Mouse (Mus musculus) left cerebral cortex, postnatal 36 days (tissue): Measurements from ENCODE around the gene Tcp10a. TPM values are rescaled to one million over a fixed set of nuclear protein-coding genes. Genes with fewer than 3 reads are reported as not detected.
"Not testable (repeated sequence)": the region's sequence is repeated elsewhere in the genome, so short reads cannot be mapped to it uniquely, and the experiment has no call there.

Experiments
- DNase-seq, 2 experiments: peaks; one replicate each; pipeline ENCODE4 v3.0.0; 2021 to 2022; ENCODE audit warnings: low spot score in 2 of 2, mixed read lengths in 1 of 2
- intact Hi-C: fragments of 180-260 bp; cut with DNase I; formaldehyde crosslinking; loops from one replicate; pipeline ENCODE4 v1.15.1; 2025
- total RNA-seq, 2 experiments: library from RNA; stranded (reverse); gene quantifications; 2 replicates each; pipeline ENCODE4 v1.2.3; 2021

Gene Tcp10a
- total RNA-seq, 2 experiments from 2014 or later, result 0.23 TPM; not detected in 1

GRCm38 (mm10) chr17:7366265-7366664 is 41.8 kb downstream of the Tcp10a start:
- DNase-seq, intact Hi-C loops: not testable (repeated sequence)

- DNase-seq, intact Hi-C loops: not testable (repeated sequence)
Observed at GRCm38 (mm10) chr17:7366676-7367374, 42.4 kb downstream of the Tcp10a start.

DNA sequence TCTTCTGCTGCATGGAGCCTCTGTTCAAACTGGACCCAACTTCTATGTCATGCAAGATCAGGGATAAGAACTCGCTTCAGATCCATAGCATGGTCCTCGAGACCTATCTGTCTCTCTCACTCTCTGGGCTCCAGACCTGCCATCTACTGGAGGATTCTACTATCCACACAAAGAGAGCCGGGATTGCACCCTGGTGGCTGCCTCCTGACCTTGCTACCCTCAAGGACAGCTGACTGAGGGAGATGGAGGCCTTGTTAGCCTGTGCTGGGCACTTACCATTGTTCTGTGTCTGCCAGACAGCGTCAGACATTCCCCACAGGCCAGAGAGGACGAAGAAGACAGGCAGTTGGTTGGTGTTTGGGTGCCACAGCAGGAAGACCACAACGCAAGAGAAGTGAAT is 45.0 kb downstream of the Tcp10a start:
- intact Hi-C loops, DNase-seq: not testable (repeated sequence)

DNA sequence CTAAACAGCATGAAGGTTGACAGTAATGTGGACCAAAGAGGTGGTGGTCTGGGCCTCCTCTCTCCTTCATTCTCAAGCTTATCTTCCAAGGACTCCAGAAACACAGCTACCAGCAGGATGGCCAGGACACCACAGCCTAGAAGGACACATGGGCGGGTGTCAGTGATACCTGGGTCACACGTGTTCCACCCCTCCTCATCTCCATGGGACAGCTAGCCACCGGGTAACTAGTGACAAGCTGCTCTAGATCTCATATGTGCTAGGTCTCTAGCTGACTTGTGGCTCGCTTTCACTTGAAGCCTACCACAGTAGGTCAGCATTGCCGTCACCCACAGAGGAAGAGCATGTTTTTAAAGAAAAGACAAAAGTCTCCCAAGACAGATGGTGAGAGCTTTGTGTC is 47.4 kb downstream of the Tcp10a start, which contains the start of gene Gm49630:
Gene Gm49630, minus strand, starts transcription at position 101 of the 400 bp plus-strand sequence.
- DNase-seq, intact Hi-C loops: not testable (repeated sequence)

DNA sequence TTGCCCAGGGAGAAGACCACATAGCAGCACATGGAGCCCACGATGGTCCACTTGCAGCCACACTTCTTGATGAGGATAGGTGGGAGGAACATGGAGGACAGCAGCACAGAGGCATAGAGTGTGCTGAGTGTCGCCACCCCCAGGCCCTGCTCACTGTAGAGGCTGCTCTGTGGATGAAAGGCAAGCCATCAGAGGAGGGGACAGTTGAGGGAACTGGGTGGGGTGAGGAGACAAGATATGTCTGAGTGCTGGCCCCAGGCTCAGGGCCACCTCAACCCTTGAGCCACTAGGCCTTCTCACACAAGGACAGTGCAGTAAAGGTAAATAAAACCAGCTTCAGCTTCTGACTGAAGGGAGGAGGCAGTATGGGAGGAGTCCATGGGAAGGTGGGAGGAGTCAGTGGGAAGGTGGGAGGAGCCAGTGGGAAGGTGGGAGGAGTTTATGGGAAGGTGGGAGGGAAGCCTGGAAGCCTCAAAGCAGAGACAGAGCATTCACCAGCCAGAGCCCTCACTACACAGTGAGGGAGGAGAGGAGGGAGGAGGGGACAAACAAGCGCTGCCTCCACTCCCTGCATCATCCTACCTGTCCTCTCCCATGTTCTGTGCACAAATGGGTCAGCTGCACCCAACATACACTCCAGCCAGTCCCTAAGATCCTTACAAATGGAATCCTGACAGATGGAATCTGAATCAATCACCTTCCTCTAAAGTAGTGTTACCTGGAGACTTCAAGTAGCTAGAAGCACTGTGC is 52.7 kb downstream of the Tcp10a start:
- DNase-seq, intact Hi-C loops: not testable (repeated sequence)

DNA sequence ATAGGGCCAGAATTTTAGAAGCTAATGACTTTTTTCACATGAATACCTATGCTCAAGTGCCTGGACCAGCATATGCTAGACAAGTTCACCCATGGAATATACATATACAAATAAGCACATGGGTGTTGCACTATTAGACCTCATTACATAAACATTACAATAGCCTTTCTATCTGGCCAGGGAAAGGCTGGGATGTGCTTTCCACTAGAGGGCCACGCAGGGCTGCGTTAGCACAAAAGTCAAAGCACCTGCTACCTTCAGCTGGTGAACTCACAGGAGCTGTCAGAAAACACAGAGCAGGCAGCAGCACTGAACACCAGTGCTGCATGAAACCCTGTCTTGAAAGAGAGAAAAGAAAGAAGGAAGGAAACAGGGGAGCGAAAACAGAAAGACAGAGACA is 53.5 kb downstream of the Tcp10a start:
- DNase-seq, intact Hi-C loops: not testable (repeated sequence)

DNA sequence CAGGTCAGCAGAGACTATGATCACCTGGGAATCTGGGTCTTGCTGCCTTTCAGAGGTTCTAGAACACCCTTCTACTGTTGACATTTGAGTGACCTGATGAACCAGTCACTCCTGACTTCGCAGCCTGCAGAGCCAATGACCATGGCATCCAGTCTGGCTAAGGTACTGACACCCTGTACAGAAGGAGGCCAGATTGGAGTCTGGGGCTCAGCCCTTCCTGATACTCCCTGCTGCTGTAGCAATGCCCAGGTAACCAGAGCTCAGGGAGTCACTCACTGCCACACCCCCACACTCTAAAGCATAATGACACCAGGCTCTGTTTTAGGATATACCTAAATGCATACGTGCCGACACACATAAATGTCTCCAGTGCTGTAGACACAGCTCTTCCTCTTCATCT is 58.3 kb downstream of the Tcp10a start:
- intact Hi-C loops, DNase-seq: not testable (repeated sequence)

DNA sequence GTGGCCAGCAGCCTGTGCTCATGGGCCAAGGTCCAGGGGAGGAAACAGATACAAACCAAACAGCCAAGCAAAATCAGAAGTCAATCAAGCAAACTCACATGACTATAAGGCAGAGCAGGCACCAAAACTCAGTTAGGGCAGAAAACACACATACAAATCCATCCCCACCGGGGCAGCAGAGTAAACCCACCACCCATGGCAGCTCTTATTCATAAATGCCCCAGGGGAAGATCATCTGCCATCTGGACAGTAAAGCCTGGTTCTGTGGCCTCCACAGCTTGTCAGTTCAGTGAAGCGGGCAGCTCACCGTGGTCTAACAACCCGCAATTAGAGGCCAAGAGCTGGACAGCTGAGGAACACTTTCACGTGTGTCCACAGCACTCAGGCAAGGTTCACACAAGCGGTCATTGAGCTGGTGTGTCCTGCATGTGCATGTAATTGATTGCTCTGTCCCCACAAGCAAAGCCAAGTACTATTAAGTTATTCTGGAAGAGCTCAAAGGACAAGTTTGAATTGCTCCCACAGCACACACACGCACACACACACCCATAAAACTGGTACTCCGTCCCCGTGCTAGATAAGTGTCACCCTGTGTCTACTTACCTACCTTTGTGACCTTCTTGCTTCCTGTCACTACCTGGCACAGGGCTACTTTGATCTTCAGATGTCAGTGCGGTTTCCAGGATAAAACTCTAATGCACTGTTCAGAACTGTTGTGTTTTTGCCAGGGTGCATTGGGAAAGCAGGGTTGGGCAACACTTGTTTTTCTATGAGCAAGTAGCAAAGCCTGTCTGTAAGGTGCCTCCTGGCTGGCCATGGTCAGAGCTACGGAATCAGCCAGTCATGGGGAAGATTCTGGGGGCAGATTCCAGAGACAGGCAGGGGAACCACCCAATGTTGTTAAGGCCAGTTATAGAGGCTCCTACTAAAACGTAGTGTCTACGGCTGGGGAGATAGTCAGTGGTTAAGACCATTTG is 59.0 kb downstream of the Tcp10a start:
- DNase-seq, intact Hi-C loops: not testable (repeated sequence)

DNA sequence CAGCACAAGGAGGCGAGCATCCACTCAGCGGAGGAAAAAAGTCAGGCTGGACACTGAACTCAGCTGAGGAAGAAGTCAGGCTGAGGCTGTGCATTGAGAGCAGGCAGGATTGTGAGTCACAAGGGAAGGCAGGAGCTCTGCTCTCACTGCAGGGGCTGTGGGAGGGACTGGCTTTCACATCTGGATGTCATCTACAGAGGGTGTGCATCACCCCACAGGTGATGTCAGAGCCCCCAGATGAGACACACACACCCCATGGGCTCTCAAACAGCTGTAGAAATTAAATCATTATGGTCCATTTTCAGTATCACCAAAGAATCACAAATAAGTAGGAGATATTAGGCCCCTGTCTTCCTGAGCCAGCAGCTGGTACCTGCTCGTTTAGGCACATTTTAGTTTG is 60.9 kb downstream of the Tcp10a start, which contains the start of gene Unc93a2:
Gene Unc93a2, minus strand, starts transcription at position 101 of the 400 bp plus-strand sequence.
- DNase-seq, intact Hi-C loops: not testable (repeated sequence)

DNA sequence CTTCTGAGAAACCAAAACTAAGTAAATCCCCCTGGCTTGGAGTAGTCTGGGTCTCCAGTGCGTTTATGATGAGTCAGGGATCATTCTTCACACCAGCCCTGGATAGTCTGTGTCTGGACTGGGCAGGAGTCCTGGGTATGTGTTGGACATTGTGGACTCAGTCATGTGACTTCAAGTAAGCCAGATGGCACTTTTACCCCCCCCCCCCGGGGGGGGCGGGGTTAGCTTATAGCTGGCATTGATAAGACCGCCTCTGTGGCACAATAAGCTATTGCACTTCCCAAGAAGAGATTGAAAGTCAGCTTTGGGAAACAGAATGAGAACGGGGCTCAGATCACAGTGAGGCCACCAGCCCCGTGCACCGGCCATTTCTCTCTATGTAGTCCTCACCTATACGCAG is 61.6 kb downstream of the Tcp10a start:
- intact Hi-C loops, DNase-seq: not testable (repeated sequence)

DNA sequence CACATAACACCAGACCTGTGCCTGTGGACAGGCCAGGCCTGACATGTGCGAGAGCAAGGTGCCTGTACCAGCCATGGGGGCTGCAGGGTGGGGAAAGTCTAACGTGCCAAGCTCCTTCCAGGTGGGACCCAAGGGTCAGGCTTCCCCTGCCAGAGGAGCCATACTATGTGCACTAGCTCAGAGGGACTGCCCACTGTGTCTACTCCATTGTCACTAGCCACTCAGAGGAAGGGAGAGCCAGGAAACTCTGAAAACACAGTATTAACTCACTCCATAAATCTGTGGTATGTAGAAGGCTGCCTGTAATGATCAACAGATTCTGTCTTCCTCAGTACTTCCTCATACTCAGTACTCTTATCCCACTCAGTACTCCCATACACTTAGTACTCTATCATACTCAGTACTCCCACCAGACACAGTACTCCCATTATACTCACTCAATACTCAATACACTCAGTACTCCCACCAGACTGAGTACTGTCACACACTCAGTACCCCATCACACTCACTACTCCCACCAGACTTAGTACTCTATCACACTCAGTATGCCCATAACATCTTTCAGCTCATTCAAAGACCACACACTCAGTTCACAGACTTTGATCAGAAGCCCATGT is 64.0 kb downstream of the Tcp10a start:
- DNase-seq, intact Hi-C loops: not testable (repeated sequence)

GRCm38 (mm10) chr17:7388958-7389356 is 64.5 kb downstream of the Tcp10a start:
- DNase-seq, intact Hi-C loops: not testable (repeated sequence)

GRCm38 (mm10) chr17:7389898-7390297 is 65.5 kb downstream of the Tcp10a start:
- DNase-seq, intact Hi-C loops: not testable (repeated sequence)

DNA sequence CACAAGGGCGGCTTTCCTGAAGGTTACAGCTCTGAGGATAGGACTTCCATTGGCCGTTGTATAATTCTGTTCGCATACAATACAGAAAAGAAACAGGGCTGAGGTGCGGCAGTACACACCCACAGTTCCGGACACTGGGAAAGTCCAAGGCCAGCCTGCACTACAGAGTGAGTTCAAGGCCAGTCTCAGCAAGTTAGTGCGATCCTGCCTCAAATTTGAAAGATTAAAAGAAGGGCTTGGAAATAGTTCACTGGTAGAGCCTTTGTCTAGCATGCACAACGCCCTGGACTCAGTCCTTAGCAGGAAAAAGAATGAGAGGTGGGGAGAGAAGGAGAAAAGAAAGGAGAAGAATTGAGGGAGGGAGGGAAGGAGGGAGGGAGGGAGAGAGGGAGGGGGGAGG is 70.7 kb downstream of the Tcp10a start:
- intact Hi-C loops, result not testable (repeated sequence)

More for the DNA sequence above, 70.7 kb downstream of the Tcp10a start:
- not testable (repeated sequence) for DNase-seq

Other genes starting within 250 kb of the Tcp10a start
- 10 to 100 TPM; 41.9 to 67.1 TPM for gene Rps6ka2, start 154.5 kb upstream of the Tcp10a start, total RNA-seq
- not detected for gene Ttll2, start 28.1 kb downstream of the Tcp10a start, total RNA-seq
- not detected for gene Gm49630, start 47.3 kb downstream of the Tcp10a start, total RNA-seq
- gene Unc93a2, start 60.8 kb downstream of the Tcp10a start, total RNA-seq, result not detected